Mouse (Mus musculus) embryo, embryonic 11 days (tissue): ENCODE data around the gene Dnmt3a.
"Not testable (repeated sequence)": the region's sequence is repeated elsewhere in the genome, so short reads cannot be mapped to it uniquely, and the experiment has no call there.

Experiments used
- DNase-seq: peaks from one replicate; pipeline ENCODE4 v3.0.0-alpha.2; 2015

Gene Dnmt3a

GRCm38 (mm10) chr12:3930090-3930865 lies 124.5 kb downstream of the Dnmt3a start:
- DNase-seq = not testable (repeated sequence)

DNA sequence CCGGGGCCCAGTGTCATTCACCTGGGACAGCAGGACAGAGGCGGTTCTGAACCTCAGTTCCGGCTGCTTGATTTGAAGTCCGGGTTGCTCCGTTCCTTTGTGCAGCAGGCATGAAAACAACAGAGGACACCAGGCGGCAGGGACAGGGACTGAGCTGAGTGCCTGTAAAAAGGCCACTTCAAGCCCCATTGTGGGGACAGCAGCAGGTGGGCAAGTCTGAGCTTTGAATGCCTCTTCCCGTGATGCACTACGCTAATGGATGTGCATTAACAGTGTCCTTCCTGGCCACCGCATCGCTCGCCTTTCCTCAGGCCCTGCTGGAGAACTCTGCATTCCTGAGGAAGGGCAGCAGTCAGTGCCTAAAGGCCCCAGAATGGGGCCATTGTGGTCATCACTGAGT lies 136.2 kb downstream of the Dnmt3a start:
- DNase-seq = peak; percentile 32

DNA sequence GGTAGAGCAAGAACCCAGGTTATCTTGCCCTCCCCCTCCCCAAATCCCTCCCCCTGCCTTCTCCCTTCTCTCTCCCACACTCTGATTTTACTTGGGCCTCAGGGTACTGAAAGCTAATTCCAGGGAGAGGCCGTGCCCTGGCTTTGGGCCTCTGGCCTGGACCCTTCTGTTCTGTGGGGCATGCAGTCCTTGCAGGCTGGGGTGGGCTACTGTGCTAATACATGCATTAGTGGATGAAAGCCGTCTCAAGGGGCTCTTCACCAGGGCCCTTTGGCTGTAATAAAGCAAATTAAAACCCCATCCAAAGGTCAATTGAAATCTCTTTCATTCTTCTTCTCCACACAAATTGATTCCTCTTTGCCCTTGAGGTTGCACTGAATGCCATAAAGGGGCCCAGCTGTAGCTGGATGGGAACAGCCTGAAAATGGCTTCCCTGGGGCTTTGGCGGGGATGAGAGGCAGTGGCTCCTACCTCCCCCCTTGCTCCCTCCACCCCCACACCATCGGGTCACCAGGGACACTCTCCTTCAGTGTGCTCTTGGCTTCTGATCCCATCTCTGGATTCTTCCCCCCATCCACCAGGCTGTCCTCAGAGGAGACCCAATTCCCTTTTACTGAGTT lies 138.8 kb downstream of the Dnmt3a start:
- no peak for DNase-seq

GRCm38 (mm10) chr12:3947503-3947902 lies 141.7 kb downstream of the Dnmt3a start:
- no peak for DNase-seq

- no peak for DNase-seq
Observed at GRCm38 (mm10) chr12:3954651-3955050, 148.8 kb downstream of the Dnmt3a start, which contains the start of gene Pomc. Gene Pomc (plus strand): TSS chr12:3954951.

- DNase-seq = peak; percentile 76
Observed at GRCm38 (mm10) chr12:3955371-3955770, 149.6 kb downstream of the Dnmt3a start.

DNA sequence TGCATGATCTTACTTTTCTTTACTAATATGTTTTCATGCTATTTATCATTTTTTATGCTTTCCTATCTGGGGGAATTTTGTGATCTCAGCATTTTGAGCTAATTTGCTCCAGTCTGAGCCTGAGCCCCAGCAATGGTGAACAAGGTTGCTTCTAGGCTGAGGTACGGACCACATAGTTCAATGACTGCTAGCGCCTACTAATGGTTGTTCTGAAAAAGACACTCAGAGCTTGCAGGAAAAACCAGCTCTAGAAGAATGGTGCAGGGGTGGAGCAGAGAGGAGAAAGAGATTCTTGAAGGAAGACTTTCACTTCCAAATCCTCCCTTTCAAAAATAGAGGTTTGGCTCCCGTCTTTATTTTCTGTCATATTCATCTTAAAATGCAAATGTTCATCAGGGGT lies 150.5 kb downstream of the Dnmt3a start:
- DNase-seq = peak; percentile 52

- DNase-seq = peak; percentile 96
Observed at GRCm38 (mm10) chr12:3959791-3960543, 154.2 kb downstream of the Dnmt3a start.

DNA sequence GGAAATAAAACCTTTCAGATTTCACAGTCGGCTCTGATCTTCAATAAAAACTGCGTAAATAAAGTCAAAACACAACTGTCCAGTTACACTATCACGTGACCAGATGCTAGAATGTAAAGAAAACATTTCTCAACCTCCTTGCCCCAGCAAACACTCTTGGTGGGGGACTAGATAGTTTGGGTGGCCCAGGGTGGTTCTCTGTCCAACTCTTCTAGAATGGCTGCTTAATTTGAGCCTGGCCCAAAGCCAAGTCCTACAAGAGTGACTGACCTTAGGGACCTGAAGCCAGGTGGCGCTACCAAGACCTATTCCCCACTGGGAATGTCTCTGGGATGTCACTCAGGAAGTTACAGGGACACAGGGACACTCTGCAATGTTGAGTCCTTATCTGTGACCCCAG lies 154.7 kb downstream of the Dnmt3a start:
- no peak for DNase-seq
